Mouse (Mus musculus): Measurements from ENCODE around the gene Ddx39. TPM values are rescaled to one million over a fixed set of nuclear protein-coding genes. Genes with fewer than 3 reads are reported as not detected.

Ddx39 gene
- total RNA-seq (2021) = 10 to 100 TPM; 14.6 to 19.2 TPM
- long read RNA-seq, experiment 1, transcript Ddx39-201 (11 exons, 1,656 nt) = major isoform, 18 of 50 reads
- long read RNA-seq, experiment 1, transcript Ddx39-203 (11 exons, 1,927 nt) = minor isoform, 12 of 50 reads
- long read RNA-seq, experiment 1, partial matches to known transcripts = 2 of 50 reads
- long read RNA-seq, experiment 1, other reads (novel, unspliced or antisense) = 16 of 50 reads
- long read RNA-seq, experiment 2, transcript Ddx39-201 (11 exons, 1,656 nt) = major isoform, 11 of 31 reads
- long read RNA-seq, experiment 2, transcript Ddx39-203 (11 exons, 1,927 nt) = minor isoform, 6 of 31 reads
- long read RNA-seq, experiment 2, partial matches to known transcripts = 1 of 31 reads
- long read RNA-seq, experiment 2, other reads (novel, unspliced or antisense) = 11 of 31 reads

DNA sequence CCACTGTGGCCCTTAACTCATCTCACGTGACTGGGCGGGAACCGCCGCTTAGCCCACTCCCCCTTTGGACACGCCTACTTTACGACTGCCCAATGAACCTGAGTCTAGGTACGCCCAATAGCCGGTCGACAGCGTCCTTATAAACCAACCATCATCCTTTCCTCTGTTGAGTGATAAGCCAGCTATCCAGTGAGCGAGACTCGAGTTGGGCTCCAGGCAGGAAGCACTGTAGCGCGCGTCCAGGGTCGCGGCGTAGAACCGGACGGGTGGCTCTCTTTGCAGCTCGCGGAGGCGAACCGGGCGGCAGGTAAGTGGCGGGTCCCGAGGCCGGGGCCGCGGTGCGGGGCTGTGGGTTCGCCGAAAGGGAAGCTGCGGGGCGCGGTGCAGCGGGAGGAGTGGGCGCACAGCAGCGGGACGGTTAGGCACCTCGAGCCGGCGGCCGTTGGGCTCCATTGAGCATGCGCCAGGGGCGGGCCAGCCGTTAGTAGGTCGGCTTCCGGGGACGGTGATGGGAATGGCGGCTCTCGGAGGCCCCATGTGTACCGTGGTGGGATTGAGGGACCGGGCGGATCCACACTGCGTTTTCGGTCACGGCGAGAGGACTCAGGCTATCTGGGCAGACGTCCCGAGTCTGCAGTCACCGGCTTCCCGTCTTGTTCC lies at the start of gene Ddx39:
TSS of gene Ddx39 (plus strand) at position 147 of the 660 bp plus-strand sequence.
- DNase-seq (ENCODE audit: low spot score in 2 of 2) = peak; percentile 90 to 95

- no peak for DNase-seq (ENCODE audit: low spot score in 2 of 2)
Observed at GRCm38 (mm10) chr8:83665969-83666865, 48.8 kb upstream of the Ddx39 start, which contains the start of gene Ptger1. Gene Ptger1 (plus strand): TSS chr8:83666678.

GRCm38 (mm10) chr8:83666866-83667234 lies 48.1 kb upstream of the Ddx39 start:
- DNase-seq (ENCODE audit: low spot score in 2 of 2) = no peak

DNA sequence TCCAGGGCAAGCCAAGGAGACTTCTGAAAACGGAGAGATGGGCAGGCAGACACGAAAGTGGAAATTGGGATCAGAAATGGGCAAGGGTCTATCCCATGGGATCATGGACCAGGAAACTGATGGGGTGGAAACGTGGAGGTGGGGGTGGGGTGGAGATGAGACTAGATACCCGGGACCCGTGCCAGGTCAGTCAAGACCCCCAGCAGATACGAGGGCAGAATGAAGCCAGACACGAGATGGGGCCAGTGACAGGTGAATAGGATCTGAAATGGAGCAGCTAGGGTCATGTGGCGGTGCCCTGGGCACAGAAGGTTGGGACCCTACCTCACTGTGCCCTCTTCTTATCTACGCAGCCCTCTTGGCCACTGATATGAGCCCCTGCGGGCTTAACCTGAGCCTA lies 47.5 kb upstream of the Ddx39 start:
- no peak for DNase-seq (ENCODE audit: low spot score in 2 of 2)

DNA sequence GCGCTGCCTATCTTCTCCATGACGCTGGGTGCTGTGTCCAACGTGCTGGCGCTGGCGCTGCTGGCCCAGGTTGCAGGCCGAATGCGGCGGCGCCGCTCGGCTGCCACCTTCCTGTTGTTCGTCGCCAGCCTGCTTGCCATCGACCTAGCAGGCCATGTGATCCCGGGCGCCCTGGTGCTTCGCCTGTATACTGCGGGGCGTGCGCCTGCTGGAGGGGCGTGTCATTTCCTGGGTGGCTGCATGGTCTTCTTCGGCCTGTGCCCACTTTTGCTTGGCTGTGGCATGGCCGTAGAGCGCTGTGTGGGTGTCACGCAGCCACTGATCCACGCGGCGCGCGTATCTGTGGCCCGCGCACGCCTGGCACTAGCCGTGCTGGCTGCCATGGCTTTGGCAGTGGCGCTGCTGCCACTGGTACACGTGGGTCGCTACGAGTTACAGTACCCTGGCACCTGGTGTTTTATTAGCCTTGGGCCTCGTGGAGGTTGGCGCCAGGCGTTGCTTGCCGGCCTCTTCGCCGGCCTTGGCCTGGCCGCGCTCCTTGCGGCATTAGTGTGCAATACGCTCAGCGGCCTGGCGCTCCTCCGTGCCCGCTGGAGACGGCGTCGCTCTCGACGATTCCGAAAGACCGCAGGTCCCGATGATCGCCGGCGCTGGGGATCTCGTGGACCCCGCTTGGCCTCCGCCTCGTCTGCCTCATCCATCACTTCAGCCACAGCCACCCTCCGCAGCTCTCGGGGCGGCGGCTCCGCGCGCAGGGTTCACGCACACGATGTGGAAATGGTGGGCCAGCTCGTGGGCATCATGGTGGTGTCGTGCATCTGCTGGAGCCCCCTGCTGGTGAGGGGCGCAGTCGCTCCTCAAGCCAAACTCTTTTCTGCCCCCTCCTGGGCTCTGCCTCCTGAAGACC lies 46.7 kb upstream of the Ddx39 start:
- peak; percentile 43 to 55 for DNase-seq (ENCODE audit: low spot score in 2 of 2)

DNA sequence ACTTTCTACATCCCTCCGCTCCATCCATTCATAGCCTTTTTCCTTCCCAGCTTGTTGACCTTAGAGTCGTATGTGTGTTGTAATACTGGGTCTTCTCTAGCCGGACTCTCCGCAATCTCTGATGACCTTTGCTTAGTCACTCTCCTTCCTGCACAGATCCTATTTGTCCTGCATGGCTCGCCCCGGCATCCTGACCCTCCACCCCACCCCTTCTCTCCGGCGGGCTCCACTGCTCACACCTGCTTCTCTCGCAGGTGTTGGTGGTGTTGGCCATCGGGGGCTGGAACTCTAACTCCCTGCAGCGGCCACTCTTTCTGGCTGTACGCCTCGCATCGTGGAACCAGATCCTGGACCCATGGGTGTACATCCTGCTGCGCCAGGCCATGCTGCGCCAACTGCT lies 46.0 kb upstream of the Ddx39 start:
- no peak for DNase-seq (ENCODE audit: low spot score in 2 of 2)

DNA sequence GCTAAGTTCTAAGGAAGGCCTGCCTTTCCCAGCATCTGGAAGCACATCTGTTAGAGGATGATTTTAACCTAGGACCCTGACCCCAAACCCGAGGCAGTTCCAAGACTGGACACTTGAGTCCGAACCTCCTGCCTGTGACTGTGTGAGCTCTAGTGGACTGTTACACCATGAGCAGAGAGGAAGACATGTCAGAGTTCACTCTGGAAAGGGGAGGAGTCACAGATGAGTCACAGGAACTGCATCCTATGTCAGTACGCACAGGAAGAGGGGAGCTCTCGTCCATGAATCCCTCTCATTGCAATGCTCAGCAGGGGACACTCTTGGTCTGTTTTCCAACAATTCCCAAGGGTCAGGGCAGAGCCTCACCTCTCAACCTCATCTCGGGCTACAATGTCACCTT lies 42.0 kb upstream of the Ddx39 start:
- DNase-seq (ENCODE audit: low spot score in 2 of 2) = no peak

- peak; percentile 49 to 75 for DNase-seq (ENCODE audit: low spot score in 2 of 2)
Observed at GRCm38 (mm10) chr8:83674497-83674896, 40.5 kb upstream of the Ddx39 start.

DNA sequence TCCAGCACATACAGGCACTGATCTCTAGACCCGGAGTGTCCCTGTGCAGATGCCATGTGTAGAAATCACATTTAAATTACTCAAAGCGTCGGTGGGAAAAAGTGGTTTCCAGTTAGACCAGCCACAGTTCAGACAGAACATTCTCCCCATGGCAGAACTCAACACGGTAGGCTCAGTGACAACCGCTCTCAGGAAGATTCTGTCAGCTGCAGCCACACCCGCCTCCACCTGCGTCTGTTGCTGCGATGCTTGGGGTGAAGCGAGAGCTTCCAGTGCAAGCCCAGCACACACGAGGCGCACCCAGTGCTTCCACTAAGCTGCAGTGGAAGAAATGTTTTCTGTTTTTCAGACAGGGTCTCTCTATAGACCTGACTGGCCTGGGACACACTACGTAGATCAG lies 35.1 kb upstream of the Ddx39 start:
- peak; percentile 56 to 82 for DNase-seq (ENCODE audit: low spot score in 2 of 2)

GRCm38 (mm10) chr8:83680603-83681002 lies 34.4 kb upstream of the Ddx39 start:
- no peak for DNase-seq (ENCODE audit: low spot score in 2 of 2)

- no peak for DNase-seq (ENCODE audit: low spot score in 2 of 2)
Observed at GRCm38 (mm10) chr8:83681099-83681498, 33.9 kb upstream of the Ddx39 start.

GRCm38 (mm10) chr8:83684517-83684916 lies 30.5 kb upstream of the Ddx39 start:
- DNase-seq (ENCODE audit: low spot score in 2 of 2) = no peak

- no peak for DNase-seq (ENCODE audit: low spot score in 2 of 2)
Observed at GRCm38 (mm10) chr8:83689264-83689663, 25.7 kb upstream of the Ddx39 start.

- no peak for DNase-seq (ENCODE audit: low spot score in 2 of 2)
Observed at GRCm38 (mm10) chr8:83693609-83694236, 21.3 kb upstream of the Ddx39 start.

- peak in 1 of 2 experiments; percentile 24 for DNase-seq (ENCODE audit: low spot score in 2 of 2)
Observed at GRCm38 (mm10) chr8:83694369-83695160, 20.4 kb upstream of the Ddx39 start.

DNA sequence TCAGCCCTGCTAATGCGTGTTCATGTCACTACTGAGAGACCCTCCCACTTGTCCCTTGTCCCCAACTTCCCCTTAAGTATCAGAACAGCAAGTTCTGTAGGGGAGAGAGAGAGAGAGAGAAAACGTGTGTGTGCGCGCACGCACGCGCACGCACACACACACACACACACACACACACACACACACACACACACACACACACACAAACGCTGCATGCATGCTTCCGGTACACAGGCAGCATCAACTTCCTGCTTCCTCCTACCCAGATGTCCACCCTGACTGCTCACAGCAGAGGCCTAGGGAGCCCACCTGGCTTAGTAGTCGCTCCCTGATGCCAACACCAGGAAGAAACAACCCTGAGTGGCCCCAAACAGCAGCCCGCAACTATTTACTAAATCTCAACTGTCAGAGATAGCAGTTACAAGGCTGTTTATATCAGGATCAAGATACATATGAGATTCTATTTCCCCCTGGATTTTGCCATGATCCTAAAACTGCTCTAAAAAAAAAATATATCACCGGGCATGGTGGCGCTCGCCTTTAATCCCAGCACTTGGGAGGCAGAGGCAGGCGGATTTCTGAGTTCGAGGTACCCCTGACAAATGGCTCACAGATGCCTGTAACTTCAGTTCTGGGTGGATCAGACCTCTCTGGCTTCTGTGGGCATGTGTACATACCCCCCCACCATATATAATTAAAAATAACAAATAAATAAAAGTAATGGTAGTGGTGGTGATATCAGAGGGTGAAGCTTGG lies 19.4 kb upstream of the Ddx39 start:
- no peak for DNase-seq (ENCODE audit: low spot score in 2 of 2)

DNA sequence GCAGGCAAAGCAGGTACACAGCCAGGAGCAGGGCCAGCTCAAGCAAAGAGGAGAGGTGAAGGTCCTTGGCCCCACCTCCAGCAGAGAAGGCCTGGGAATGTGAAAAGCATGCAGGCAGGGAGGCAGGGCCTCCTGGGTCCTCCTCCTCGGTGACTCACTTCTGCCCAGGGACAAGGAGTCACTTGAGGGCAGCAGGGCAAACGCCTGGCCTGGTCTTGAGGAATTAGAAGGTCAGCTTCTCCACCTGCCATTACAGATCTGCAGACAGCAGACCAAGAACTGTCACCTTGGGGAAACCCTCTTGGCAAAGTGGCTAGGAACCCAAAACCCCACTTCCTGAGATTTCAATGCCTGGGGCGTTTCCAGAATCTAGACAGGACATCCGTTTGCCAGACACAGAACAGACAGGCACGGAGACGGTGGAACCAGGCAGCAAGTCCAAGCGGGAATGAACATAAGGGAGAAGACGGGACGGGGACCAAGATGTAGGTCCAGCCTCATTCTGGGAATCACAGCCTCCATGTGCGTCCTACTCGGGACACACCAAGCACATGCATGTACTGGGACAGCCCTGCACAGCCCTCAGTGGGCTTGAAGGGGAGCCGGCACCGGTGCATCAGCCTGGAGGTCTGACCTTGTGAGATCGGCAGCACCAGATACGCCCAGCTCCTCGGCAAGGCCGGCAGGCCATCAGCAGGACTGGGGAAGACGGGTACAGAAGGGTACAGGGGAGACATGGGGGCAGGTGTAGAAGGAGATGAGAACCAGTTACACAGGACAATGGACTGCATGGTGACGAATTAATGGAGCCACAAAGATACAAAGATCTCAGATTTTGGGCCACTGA lies 17.4 kb upstream of the Ddx39 start:
- DNase-seq (ENCODE audit: low spot score in 2 of 2) = no peak

DNA sequence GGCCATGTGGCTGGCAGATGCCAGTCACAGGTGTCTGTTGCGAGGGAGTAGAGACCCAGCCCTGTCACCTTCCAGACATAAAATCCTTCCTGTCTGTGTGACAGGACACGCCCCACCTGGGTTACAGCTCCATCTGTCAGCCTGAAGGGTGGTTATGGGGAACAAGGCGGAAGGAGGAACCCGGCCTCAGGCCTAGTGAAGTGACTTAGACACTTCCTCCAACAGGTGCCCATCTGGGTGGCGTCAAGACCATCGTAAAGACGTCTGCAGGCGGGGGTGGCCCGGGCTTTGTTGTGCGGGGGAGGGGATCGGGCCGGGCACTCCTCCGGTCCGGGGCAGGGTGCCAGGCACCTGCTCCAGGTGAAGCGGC lies 16.7 kb upstream of the Ddx39 start:
- DNase-seq (ENCODE audit: low spot score in 2 of 2) = no peak

Data from left cerebral cortex, adult 18-20 months (tissue).